12 mouse cellular contexts compared by ENCODE assay signal in genomic region chr2:109502186-109502585, GRCm38 (mm10).
DNase-seq lines count a peak whose midpoint lies in the region; ATAC-seq and TF ChIP-seq lines count a peak whose summit lies in the region.
"Had no signal": no experiment of that assay in that cellular context is flagged by ENCODE, and none has a peak within 500 bp of the region (broad histone marks: within the 10 kb centered on the region; RNA-seq: fewer than 3 reads in every experiment).

No protein-coding gene starts in this region.

- H3K9me3 ChIP-seq in hindbrain, postnatal 0 days (ENCODE audit: low read length) = no peaks in the 10 kb centered on the region
- no peaks in the 10 kb centered on the region for H3K9me3 ChIP-seq in hindbrain, embryonic 10.5 days
- H3K9me3 ChIP-seq: midbrain, embryonic 12.5 days had no signal

- intact Hi-C loops in left cerebral cortex, postnatal 4 days (cut with DNase I) = no loop called here

- no peaks in the 10 kb centered on the region for H3K4me1 ChIP-seq in hindbrain, postnatal 0 days (ENCODE audit: insufficient read depth, low read length)
- 0 out of 2 replicates have a peak, but pooled peaks cover 7% of the 10 kb centered on the region for H3K4me1 ChIP-seq in hindbrain, embryonic 10.5 days (replicated peaks)
- H3K4me1 ChIP-seq: midbrain, embryonic 12.5 days had no signal

- WGBS in hindbrain, postnatal 0 days = 44% methylated on average over 5 of the region's 5 CpGs
- 78% methylated on average over 5 of the region's 5 CpGs for WGBS in hindbrain, embryonic 10.5 days

- ATAC-seq in hindbrain, postnatal 0 days = no peak
- ATAC-seq in frontal cortex, adult (ENCODE audit: low TSS enrichment) = peak; percentile 59
- ATAC-seq: intestine, embryonic 16.5 days had no signal

- DNase-seq in hindbrain, postnatal 0 days (ENCODE audit: low spot score) = peak; percentile 11
- no peak for DNase-seq in hindbrain, embryonic 10.5 days (ENCODE audit: low spot score)
- DNase-seq in cerebellum, adult 11-12 months = peak; percentile 79
- peak; percentile 54 for DNase-seq in left cerebral cortex, postnatal 4 days
- DNase-seq in urinary bladder, postnatal 25 days (ENCODE audit: low spot score) = no peak
- DNase-seq in adrenal gland, adult 18-20 months (ENCODE audit: low spot score in 2 of 2) = no peak
- DNase-seq: gastrocnemius, postnatal 14 days; thymus, postnatal 14 days had no signal

- no peak for TF ChIP-seq CTCF in hindbrain, postnatal 0 days (IDR thresholded peaks at IDR 0.05; ENCODE audit: low read depth)

- no peaks in the 10 kb centered on the region for H3K36me3 ChIP-seq in hindbrain, postnatal 0 days (ENCODE audit: insufficient read depth, low read length)
- H3K36me3 ChIP-seq in hindbrain, embryonic 10.5 days = no peaks in the 10 kb centered on the region
- H3K36me3 ChIP-seq: midbrain, embryonic 12.5 days had no signal

- H3K27ac ChIP-seq in hindbrain, postnatal 0 days = no peak overlapping the region
- H3K27ac ChIP-seq in hindbrain, embryonic 10.5 days = no peak overlapping the region
- H3K27ac ChIP-seq: midbrain, embryonic 12.5 days had no signal

- H3K27me3 ChIP-seq in hindbrain, postnatal 0 days (ENCODE audit: insufficient read depth, low read length) = no peaks in the 10 kb centered on the region
- no peaks in the 10 kb centered on the region for H3K27me3 ChIP-seq in hindbrain, embryonic 10.5 days (ENCODE audit: insufficient read depth, poor library complexity, severe bottlenecking)
- H3K27me3 ChIP-seq: midbrain, embryonic 12.5 days had no signal

- no peak overlapping the region for H3K4me3 ChIP-seq in hindbrain, postnatal 0 days (ENCODE audit: low read length)
- H3K4me3 ChIP-seq in hindbrain, embryonic 10.5 days = no peak overlapping the region
- H3K4me3 ChIP-seq: midbrain, embryonic 12.5 days had no signal

- no peak overlapping the region for H3K9ac ChIP-seq in hindbrain, postnatal 0 days (replicated peaks; ENCODE audit: low read length)
- H3K9ac ChIP-seq: midbrain, embryonic 12.5 days had no signal

- no peak overlapping the region for H3K4me2 ChIP-seq in hindbrain, postnatal 0 days (ENCODE audit: low read depth, low read length)
- H3K4me2 ChIP-seq: liver, embryonic 11.5 days; midbrain, embryonic 12.5 days had no signal

Comparison
In these comparisons a context has a peak if more than half of its experiments do, and no peak if none do; other contexts are left out.
1. DNase-seq: peak in hindbrain, postnatal 0 days (single experiment), cerebellum, adult 11-12 months (single experiment) and left cerebral cortex, postnatal 4 days (single experiment); none in hindbrain, embryonic 10.5 days (single experiment), urinary bladder, postnatal 25 days (single experiment) and adrenal gland, adult 18-20 months (0 of 2).